Mouse (Mus musculus) testis, postnatal 10 days (tissue): ENCODE measurements around the gene Ms4a13.
"Not testable (repeated sequence)": the region's sequence is repeated elsewhere in the genome, so short reads cannot be mapped to it uniquely, and the experiment has no call there.

Source experiments
- DNase-seq: peaks from one replicate; pipeline ENCODE4 v3.0.0; 2021; ENCODE audit warnings: low spot score

The Ms4a13 gene

DNA sequence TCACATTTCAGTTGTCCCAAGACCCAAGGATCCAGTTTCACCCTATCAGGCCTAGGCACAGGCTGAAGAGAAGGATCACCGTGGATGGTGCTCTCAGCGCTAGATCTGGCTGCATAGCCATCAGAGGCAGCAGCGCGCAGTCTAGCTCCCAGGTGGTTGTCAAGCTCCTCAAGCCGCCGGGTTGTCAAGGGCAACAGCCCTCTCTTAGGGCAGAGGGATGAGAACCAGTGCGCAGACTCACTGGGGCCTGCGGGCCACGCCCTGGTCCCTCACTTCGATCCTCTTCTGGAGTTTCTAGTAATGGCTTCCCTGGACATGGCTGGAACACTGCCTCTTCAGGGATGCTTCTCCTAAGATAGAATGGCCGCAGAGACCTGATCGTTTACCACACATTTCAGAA lies at the start of gene Ms4a13:
Gene Ms4a13 (minus strand): TSS at position 192 of the 400 bp plus-strand sequence.
- no peak for DNase-seq

DNA sequence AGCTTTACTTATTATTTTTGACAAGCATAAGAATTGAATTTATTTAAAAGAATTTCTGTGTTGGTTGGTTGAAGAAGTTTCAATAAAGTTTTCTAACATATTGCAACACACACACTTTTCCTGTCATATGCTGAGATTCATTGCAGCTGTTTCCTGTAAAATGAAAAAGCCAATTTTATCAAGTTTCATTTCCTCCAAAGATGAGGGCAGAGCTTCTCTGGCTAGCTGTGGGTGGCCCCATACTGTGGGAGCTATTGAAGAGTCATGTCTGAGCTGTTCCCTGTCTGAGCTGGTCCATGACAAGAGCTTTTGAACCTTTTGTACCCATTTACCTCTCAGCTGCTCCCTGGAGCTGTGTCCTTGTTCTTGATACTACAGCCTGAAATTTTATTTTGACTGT lies 47.7 kb upstream of the Ms4a13 start:
- DNase-seq: no peak

DNA sequence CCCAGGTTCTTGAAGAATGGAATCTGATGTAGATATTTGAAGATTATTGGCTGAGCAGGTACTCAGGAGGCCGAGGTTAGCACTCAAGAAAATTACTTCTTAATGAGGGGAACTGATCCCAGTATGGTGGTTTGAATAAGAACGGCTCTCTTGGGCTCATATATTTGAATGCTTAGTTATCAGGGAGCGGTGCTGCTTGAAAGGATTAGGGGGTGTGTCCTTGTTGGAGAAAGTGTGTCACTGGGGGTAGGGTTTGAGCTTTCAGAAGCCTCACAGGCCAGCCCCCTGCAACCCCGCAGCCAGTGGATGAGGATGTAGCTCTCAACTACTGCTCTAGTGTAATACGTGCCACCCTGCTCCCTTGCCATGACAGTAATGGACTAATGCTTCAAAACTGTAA lies 46.0 kb upstream of the Ms4a13 start:
- no peak for DNase-seq

DNA sequence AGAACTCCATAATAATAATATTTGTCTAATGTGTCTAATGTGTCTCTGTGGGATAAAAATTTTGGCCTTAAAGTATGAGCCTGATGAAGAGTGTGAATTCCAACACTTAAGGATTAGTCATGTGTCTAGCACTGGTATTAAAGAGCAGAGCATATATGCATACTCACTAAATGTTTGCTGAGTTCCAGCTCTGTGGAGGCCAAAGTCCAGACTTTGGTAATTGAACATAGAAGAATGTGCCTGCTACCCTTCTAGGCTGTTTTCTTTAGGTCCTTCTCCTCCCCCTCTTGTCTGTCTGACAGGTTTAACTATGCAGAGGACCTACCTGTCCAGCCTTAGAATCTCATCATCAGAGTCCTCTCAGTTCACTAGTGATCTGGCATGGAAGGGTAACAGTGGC lies 39.3 kb upstream of the Ms4a13 start:
- no peak for DNase-seq

DNA sequence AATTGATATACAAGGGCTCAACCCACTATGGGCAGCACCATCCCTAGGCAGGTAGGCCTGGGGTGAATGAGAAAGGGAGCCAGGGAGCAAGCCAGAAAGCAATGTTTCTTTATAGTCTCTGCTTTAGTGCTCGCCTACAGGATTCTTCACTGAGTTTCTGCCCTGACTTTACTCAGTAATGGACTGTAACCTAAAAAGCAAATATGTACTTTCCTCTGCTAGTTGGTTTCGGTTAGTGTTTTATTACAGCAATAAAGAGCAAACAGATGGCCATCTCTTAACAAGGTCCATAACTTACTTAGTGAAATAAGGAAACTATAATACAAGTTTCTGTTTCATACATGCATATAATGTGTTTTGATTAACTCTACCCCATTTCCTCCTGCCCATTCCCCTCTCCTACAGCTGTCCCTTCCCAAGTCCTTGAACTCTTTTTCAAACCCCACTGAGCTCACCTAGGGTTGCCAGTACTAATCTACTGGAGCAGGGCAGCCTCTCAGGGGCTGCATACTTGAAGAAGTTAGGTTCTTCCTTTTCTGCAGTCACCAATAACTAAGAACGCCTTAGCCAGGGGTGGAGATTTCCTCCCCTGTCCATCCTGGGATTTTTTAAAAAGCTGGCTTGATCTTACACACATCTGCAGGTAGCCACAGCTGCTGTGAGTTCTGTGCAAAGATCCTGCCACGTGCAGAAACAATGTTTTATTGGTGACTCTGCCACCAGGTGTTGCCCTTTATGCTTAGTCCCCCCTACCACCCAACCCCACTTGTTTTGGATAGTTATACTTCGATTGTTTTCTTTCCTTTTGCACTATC lies 38.6 kb upstream of the Ms4a13 start:
- no peak for DNase-seq

DNA sequence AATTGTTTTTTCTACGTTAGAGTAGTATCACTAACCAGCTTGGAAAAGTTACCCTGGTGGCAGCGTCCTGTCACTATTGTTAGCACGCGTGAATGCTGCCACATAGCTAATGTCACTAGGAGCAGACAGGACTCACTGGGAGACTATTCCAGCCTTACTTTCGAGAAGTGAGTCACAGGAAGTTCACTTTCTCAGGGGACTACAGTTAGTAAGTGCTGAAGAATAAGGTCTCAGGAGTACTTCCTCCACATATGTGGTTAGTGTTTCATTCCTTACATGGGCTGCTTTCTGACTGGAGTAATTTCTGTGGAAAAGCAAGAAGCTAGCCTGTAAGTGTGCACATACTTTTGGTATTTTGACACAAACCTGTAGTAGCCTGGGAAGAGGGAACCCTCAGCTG lies 37.7 kb upstream of the Ms4a13 start:
- DNase-seq: no peak

DNA sequence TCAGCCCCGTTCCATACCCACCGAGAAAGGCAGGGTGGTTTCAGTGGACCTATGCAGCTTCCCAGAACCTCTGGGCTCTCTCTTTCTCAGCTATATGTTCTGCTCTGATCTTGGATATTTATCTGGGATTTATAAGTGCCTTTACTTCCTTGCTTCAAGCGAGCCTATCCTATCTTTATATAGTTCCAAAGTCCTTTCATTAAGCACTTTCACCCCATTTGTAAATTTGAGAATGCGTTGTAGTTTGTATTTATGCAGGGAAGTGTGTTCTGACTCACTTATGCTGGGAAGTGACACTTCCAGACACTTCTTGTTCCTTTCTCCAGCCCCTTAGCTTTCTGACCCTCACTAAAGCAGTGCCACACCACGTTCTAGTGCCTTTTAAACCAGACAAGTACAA lies 35.8 kb upstream of the Ms4a13 start, which contains the start of gene Ms4a12:
Gene Ms4a12 (minus strand): TSS at position 101 of the 400 bp plus-strand sequence.
- DNase-seq: no peak

DNA sequence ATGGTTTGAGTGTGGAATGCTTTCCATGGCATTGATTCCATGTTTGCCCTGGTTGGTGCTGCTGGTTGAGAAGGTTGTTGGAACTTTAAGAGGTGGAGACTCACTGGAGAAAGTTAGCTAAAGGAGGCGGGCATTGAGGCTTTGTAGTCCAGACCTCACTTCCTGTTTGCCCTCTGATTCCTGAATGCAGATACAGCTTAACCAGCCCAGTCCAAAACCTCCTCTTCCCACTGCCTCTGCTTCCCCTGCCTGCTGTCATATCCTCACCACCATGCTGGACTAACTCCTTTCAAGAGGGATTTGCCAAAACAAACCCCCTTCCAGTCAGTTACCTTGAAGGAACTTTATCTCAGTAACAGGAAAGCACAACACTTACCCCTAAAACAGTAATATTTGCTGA lies 4.0 kb downstream of the Ms4a13 start:
- no peak for DNase-seq

DNA sequence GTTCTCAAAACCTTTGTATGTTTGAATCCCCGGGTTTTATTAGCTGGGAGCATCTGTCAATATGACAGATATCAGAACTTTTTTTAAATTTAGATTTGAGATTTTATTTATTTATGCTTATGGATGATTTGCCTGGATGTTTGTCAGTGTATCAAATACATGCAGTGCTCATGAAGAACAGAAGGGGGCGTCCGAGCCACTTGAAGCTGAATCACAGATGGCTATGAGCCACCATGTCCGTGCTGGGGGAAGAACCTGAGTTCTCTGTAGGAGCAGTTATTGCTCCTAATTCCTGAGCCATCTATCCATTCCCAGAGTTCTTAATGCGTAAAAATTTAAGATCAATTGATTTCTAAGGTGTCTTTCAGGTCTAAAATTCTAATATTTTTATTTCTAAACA lies 12.4 kb downstream of the Ms4a13 start:
- DNase-seq: peak; percentile 40

DNA sequence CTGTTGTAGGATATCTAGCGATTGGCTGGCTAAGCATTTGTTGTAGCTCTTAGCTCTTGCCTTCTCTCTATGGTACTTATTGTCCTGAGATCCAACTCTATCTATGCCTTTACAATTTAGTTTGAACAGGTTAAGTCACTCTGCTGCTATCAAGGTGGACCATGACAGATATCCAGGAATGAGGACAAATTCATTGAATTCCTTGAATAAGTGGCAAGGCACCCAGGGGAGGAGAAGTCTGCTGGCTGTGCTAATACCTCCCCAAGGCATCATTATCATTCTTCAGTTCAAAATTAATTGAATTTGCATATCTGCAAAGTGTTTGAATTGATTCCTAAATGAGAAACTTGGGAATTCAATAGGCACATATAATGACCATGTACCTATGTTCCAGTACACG lies 19.1 kb downstream of the Ms4a13 start:
- DNase-seq: no peak

DNA sequence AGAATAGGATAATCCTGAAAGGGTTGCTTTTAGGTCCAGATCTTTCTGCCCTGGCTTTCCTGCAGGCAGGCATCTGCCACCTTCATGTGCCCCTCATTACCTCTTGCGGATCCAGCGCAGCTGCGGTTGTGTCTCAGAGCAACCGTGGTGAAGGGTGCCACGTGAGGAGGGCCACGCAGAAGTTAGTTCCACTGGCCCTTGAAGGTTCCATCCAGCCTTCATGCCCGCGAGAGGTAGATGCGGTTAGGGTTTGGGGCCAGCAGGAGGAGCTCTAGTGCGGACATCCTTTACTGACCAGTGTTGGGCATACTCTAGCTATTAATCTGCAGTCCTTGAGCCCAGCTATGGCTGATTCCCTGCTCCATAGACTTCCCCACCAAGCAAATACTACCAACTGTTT lies 31.4 kb downstream of the Ms4a13 start, which contains the start of gene 1700025F22Rik:
Gene 1700025F22Rik (minus strand): TSS at position 149 of the 400 bp plus-strand sequence.
- peak; percentile 41 for DNase-seq

DNA sequence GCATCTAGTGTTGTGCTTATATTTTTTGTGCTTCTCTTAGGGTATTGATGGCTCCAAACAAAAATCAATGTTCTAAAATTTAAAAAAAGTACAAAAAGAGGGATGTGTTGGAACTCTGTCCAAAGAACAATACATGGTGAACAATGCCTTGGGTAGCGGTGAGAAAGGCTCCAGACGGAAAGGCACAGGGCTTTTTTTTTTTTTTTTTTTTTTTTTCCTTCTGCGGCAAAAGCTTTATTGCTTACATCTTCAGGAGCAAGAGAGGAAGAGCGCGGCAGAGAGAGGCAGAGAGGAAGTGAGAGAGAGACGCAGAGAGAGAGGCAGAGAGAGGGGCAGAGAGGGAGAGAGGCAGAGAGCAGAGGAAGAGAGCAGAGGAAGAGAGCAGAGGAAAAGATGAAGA lies 38.6 kb downstream of the Ms4a13 start:
- not testable (repeated sequence) for DNase-seq

DNA sequence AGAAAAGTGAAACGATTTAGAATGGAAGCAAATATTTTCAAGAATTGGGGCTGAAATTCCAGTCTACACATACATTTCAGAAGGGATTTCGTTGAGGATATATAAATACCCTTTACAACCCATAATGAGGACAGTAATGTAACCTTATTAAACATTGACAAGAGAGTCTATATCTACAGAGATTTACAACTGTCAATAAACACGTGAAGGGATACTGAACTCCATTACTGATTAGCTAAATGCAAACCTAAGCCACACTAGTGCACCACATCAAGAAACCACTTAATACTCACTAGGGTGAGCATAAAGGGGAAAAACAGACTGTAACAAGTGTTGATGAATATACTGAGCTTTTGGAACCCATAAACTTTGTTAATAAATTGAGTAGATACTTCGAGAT lies 61.2 kb downstream of the Ms4a13 start:
- DNase-seq: no peak

DNA sequence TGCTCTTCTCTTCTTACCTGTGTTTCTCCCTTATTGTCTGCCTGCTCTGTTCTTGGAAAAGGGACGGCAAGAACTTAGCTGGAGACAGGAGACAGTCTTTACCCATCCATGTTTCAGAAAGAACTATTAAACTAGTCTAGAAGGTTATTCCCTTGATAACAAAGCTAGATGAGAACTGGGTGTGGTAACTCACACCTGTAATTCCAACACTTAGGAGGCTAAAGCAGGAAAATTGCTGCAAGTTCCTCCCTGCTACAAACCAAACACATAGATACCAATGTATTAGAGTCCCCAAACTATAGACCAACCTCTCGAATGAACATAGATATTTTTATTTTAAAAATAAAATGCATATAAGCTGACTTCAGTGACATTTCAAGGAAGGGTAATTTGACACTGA lies 61.7 kb downstream of the Ms4a13 start:
- DNase-seq: no peak

DNA sequence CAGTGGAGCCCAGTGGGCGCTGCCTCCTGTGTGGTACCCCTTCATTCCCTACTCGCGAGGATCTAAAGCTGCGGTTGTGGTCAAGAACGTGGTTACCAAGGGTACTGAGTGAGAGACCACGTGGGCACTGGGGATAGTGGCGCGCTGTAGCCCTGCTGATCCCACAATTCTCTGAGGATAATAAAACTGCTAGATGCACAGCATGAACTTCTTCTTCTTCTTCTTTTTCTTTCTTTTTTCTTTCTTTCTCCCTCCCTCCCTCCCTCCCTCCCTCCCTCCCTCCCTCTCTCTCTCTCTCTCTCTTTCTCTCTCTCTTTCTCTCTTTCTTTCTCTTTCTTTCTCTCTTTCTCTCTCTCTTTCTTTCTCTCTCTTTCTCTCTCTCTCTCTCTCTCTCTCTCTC lies 65.8 kb downstream of the Ms4a13 start, which contains the start of gene 1700017D01Rik:
Gene 1700017D01Rik (minus strand): TSS at position 101 of the 400 bp plus-strand sequence.
- not testable (repeated sequence) for DNase-seq

DNA sequence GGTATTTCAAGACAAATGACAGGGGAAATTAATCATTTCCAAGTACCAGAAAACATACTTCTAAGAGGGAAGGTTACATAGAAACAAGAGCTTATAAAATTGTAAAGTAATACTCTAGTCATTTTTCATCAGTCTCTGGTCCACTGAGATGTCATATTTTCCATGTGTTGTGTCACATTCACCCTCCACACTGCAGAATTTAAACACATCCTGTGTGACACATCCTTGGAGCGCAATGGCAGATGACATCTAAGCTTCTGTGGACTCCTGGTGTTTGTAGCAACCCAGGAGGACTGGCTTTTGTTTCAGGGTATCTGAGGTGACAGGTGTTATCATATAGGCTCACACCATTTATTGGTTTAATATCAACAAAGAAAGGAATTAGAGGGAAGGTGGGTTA lies 66.8 kb downstream of the Ms4a13 start:
- no peak for DNase-seq

DNA sequence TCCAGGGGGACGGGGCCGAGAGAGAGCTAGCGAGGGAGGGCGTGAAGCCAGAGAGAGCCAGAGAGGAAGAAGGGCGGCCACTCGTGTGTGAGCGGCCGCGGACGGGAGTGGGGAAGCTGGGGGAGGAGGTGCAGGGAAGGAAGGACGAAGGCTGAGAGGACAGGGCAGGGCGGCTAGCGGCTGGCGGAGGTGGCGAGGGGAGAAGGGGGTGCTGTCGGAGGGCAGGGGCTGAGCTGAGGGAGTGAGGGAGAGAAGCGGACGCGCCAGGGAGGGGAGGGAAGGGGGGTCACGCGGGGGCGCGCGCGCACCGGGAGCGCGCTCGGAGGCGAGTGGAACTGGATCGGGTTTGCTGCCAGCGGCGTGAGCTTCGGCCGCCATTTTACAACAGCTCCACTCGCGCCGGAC lies 75.5 kb downstream of the Ms4a13 start:
- peak; percentile 52 for DNase-seq
